Mouse (Mus musculus) G1E (cell line): Measurements from ENCODE around the gene Thada.
A peak's percentile ranks its signal among the peaks of the same experiment; 100 is the strongest.

Source experiments
- CTCF ChIP-seq: IDR thresholded peaks from 2 replicates; pipeline ENCODE4 v1.5.1; 2012; ENCODE audit warnings: low read depth, low read length, inconsistent platforms, mixed read lengths
- GATA1 ChIP-seq: IDR thresholded peaks from 2 replicates; pipeline ENCODE4 v1.6.1; 2012; ENCODE audit warnings: borderline replicate concordance, low read length, inconsistent platforms, mixed read lengths
- GATA2 ChIP-seq: IDR thresholded peaks from 2 replicates; pipeline ENCODE4 v1.6.1; 2012; ENCODE audit warnings: low read depth, low read length, inconsistent platforms, borderline replicate concordance
- POLR2AphosphoS5 ChIP-seq: IDR thresholded peaks from 2 replicates; pipeline ENCODE4 v1.6.1; 2012; ENCODE audit warnings: low read depth, low read length, inconsistent platforms; ENCODE audit not compliant: insufficient replicate concordance
- TAL1 ChIP-seq: conservative IDR thresholded peaks from 2 replicates; pipeline ENCODE4 v1.6.1; 2012; ENCODE audit warnings: low read depth, low read length, inconsistent platforms, mixed read lengths

DNA sequence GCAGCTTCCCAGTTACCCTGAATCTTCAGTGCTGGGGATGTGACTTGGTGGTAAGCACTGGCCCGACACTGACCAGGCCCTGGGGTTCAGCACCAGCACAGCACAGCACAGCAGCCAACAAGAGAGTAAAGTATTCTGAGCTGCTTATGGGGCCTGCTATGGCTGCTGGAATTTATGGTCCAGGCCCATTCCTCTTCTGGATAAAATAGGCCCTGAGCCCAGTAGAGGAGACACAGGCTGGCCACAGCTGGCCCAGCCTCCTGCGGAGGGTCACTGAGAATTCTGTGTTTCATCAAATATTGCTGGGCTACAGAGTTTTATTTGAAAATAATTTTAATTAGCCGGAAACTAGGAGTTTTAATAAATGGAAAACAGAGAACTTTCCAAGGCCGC is 286.0 kb downstream of the Thada start:
- TF ChIP-seq GATA2 (no peak), CTCF (no peak), TAL1 (no peak), GATA1 (no peak), POLR2AphosphoS5 (peak; percentile 36; the same call in 1 of the 2 replicates)
